Mouse (Mus musculus) v-Abl transformed pro-B cells (cell line): Measurements from ENCODE around the gene Lfng.

ENCODE experiments used
- in situ Hi-C, 2 experiments: fragments of 400-800 bp; cut with MboI; formaldehyde crosslinking; loops; one replicate each; pipeline ENCODE4 v1.15.1; 2025; ENCODE audit not compliant: unreplicated experiment in 2 of 2

Gene Lfng

GRCm38 (mm10) chr5:140607001-140607835, at the start of gene Lfng:
Gene Lfng, plus strand, starts transcription at chr5:140607320.
- in situ Hi-C loops: no loop called here

DNA sequence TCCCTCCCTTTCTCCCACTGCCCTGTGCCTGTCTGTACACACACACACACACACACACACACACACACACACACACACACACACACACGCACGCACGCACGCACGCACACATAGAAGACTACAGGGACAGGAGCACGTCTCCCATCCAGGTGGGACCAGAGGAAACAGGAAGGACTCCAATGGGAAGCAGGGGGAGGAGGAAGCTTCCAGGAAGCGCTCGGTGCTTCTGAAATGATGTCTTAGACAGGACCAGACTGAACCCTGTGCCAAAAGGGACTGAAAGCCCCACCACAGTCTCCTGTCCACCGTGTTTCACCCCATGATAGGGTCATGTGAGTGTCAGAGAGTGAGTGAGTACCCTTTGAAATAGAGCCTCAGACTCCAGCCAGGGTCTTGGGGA, 44.5 kb upstream of the Lfng start:
- in situ Hi-C loops: no loop called here

- in situ Hi-C loops: loop anchor here (5.0 kb wide), 1 partner anchor 52 kb away; no protein-coding TSS in a partner anchor
Measured at GRCm38 (mm10) chr5:140564896-140565295, 42.2 kb upstream of the Lfng start, which contains the start of gene Grifin. Gene Grifin, minus strand, starts transcription at chr5:140565071.

DNA sequence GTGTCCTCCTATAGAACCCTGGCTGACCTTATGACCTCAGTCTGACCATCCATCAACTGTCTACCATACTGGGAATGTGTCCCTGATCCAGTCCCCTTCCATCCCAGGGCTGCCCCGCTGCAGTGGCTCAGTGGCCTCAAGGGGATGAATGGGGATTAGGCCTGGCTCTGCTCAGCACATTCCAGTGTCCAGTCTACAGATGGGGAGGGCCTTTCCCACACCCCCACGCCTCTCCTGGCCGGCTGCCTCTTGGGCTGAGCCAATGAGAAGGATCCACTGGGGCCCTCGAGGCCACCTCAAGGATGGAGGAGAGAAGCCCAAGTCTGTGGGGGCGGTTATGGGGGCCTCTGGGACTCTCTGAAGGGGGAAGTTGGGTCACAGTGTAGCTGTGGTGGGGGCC, 41.7 kb upstream of the Lfng start:
- in situ Hi-C loops: loop anchor here (5.0 kb wide), 1 partner anchor 52 kb away; no protein-coding TSS in a partner anchor

GRCm38 (mm10) chr5:140565856-140566255, 41.3 kb upstream of the Lfng start:
- in situ Hi-C loops: loop anchor here (5.0 kb wide), 1 partner anchor 51 kb away; no protein-coding TSS in a partner anchor

DNA sequence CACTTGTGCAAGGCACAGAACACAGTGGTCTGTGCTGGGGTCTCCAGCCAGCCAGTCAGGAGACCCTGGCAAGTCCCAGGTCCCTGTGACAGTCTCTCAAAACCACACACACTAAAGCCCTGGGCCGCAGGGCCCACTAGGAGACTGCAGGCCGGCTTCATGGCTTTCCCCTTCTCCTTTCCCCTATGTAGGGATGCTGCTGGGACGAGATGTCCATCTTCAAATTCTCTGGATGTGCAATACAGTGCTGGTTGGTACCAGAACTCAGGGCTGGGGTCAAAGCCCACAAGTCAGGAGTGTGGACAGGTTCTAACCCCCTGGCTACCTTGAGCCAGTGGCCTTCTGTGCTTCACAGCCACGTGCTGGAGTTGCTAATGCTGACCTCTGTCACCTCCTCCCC, 40.8 kb upstream of the Lfng start:
- in situ Hi-C loops: loop anchor here (5.0 kb wide), 1 partner anchor 51 kb away; no protein-coding TSS in a partner anchor

DNA sequence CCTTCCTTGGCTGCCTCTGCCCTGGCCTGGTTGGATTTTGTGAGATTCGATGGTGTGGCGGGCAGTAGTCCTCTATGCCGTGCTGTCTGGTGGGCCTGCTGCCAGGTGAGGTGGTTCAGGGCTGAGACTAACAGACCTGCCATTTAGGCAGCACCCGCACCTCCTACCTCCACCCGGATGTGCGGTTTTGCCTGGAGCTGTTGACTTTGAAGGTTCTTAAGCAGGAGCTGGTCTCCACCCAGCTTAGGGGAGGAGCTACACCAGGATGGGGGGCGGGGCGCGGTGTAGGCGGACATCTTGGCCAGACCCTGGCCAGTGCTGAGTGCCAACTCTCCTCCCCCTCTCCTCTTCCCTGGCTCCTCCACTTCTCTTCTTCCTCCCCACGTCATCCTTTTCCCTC, 39.8 kb upstream of the Lfng start:
- in situ Hi-C loops: loop anchor here (5.0 kb wide), 1 partner anchor 50 kb away; no protein-coding TSS in a partner anchor

DNA sequence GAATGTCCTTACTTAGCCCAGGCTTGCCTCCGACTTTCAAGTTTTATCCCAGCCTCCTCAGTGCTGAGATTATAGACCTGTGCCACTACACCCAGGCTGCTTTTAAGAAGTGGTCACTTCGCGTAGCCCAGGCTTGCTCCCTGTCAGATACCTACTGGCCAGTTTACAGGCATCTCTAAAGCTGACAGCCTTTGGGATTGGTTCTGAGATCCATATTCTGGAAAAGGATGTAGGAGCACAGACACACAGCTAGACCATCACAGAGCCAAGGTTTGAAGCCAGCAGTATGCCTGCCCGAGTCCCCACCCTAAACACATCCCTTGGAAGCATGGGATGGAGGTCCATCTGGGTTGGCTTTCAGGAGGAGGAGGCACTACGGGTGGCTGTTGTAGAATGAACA, 39.4 kb upstream of the Lfng start:
- in situ Hi-C loops: loop anchor here (5.0 kb wide), 1 partner anchor 50 kb away; no protein-coding TSS in a partner anchor

DNA sequence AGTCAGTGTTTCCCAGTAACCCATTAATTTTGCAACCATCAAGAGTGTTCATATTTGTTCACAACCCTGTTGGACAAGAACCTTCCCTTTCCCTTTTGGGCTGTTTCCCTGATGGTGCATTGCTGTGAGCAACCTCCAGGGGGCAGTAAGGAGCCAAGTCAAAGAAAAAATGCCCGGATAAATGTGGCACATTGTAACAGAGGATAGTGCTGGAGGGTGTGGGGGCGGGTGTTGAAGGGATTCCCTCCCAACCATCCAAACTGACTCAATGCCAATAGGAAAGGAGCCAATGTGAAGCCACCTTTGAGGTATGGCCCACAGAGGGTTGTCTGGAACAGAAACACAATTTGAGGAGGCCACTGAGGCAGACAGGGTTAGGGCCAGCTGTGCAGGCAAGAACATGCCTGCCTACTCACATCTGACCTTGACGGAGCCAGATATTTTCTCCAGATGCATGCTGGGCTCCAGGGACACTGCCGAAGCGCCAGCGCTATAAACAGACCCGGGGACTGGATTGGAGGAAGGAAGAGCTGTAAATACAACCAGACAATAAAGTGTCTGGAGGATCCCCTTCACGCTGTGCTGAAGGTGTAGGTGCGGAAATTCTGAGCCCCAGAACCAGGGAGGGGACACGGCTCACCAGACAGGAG, 38.7 kb upstream of the Lfng start:
- in situ Hi-C loops: loop anchor here (5.0 kb wide), 1 partner anchor 49 kb away; no protein-coding TSS in a partner anchor

GRCm38 (mm10) chr5:140569032-140569595, 38.0 kb upstream of the Lfng start:
- in situ Hi-C loops: loop anchor here (5.0 kb wide), 1 partner anchor 48 kb away; no protein-coding TSS in a partner anchor

- in situ Hi-C loops: no loop called here
Measured at GRCm38 (mm10) chr5:140570223-140570870, 36.8 kb upstream of the Lfng start.

DNA sequence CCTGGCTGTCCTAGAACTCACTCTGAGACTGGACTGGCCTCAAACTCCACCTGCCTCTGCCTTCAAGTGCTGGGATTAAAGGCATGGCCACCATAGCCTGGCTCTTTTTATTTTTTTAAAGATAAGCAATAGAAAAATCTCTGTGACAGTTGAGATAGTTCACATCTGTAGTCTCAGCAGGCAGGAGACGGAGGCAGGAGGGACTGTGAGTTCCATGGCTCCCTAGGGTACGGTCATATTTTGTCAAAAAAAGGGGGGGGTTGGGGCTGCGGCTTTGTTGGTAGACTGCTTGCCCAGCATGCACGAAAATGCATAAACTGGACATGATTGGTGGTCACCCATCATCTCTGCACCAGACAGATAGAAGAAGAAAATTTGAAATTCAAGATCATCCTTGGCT, 35.9 kb upstream of the Lfng start:
- in situ Hi-C loops: no loop called here

- in situ Hi-C loops: no loop called here
Measured at GRCm38 (mm10) chr5:140571673-140572072, 35.4 kb upstream of the Lfng start.

DNA sequence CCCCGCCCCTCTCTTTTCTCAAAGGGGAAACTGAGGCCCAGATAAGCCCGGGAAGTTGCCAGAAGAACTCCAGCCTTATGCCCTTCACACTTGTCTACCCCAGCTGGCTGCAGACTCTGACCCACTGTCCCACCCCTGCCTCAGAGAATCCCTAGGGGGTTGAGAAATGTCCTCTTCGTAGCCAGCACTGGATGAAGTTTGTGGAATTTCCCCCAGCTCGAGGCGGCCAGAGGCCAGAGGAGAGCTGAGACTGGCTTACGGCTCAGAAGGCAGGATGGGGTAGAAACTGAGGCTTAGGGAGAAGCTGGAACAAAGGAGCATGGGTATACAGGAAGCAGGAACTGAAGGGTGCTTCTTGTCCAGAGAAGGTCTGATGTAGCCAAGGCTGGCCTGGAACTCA, 34.5 kb upstream of the Lfng start:
- in situ Hi-C loops: no loop called here

- in situ Hi-C loops: no loop called here
Measured at GRCm38 (mm10) chr5:140575381-140575866, 31.7 kb upstream of the Lfng start.

DNA sequence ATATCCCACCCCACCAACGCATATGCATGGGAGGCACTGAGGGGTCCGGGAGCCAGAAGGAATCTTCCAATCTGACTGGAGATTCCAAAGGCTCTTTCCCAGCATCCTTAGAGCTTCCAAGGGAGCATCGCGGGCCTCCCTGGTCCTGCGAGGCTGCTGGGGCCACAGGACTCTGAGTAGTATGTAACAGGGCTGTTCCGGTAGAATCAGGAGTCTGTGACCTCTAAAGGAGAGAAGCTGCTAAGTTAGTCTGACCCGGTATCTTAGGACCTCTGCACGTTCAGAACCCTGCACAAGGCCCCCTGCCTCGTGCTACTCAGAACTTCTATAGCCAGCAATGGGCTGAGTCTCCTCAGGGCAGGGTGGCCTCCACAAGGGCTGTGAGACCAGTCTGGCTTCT, 27.9 kb upstream of the Lfng start:
- in situ Hi-C loops: no loop called here

DNA sequence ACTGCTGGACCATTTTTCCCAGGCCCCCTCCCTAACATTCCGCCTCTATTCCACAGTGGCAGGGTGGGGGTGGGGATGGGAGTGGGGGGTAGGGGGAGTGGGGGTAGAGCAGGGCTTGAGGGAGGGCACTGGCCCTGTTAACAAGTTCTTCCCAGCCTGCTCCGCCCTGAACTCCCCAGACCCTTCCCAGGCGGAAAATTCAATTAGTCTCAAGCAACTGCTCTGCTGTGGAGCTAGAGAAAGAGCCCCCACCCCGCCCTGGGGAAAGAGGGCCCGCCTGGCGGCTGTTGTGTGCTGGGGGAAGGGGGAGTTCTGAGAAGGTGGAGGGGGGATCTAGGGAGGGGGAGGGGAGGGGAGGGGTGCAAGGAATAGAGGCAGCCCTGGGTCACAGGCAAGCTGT, 27.3 kb upstream of the Lfng start:
- in situ Hi-C loops: no loop called here

GRCm38 (mm10) chr5:140581569-140581968, 25.6 kb upstream of the Lfng start:
- in situ Hi-C loops: no loop called here

DNA sequence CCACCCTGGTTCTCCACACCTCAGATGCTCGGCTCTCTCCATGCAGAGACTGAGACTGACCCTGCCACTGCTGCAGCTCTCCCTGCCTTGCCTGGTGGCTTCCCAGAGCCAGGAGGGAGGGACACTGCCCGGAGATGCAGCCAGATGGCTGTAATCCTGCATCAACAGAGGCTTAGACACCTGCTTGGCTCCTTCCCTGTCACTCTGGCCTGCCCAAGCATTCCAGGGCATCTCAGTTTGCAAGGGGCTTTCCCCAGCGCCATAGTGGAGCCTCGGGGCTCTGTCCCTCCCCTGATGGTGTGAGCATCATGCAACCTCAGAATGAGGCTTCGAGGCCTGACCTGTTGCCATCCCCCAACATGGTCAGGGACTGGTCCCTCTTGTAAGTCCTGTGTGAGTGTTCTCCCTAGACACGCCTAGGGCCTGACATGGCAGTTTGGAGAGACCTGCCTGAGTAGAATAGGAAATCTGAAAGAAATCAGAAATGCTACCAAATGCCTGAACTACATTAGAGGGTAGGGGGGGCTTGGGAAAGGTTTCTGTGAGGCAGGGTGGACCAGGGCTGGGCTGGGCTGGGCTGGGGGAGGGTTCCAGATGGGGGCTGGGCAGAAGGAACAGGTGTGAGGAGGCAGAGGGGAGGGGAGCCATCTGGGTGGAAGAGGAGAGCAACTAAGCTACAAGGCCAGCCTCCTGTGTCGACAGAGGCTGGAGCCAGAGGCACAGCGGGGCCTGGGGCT, 24.0 kb upstream of the Lfng start:
- in situ Hi-C loops: no loop called here
